Mouse (Mus musculus) hindlimb bud, embryonic 11.5 days (tissue): Measurements from ENCODE around the gene Anks6.

Experiments
- DNase-seq: peaks from one replicate; pipeline ENCODE4 v3.0.0-alpha.2; 2012; ENCODE audit warnings: low read depth, low spot score; ENCODE audit errors: extremely low spot score

Anks6 gene

DNA sequence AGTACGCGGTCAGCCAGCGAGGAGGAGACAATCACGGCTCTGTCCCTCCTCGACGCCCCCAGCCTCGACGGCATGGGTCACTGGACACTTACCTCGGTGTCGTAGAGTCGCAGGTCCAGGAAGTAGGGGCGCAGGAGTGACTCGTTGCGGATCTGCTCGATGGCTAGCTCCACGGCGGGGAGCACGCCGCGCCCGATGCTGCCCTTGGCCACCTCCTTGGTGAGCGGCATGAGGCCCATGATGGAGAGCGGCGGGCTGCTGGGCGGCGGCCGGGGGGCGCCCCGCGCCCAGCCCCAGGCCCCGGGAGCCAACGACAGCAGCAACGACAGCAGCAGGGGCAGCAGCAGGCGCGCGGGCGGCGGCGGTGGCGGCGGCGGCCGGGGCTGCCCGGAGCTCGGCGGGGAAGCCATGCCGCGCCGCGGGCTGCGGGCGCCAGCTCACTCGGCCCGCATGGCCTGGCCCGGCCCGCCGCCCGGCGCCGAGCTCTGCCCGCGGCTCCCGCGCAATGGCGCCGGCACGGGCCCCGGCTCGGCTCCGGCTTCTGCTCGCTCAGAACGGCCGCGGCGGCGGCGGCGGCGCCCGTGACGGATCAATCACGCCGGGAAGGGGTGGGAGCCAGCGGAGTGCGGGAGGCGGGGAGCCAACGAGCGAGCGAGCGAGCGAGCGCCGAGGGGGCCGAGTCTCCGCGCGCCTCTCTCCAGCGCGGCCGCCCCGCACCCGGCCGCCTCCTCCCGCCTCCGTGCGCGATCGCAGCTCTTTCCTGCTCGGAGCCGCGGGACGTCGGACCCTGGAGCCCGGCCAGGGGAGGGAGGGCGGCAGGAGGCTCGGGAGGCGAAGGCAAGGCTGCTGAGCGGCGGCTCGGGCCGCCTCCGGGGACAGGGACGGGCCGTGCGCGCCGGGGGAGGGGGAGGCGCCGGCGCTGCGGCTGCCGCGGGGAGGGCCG lies 65.9 kb downstream of the Anks6 start, which contains the start of gene Gabbr2:
Gene Gabbr2 (minus strand): TSS at position 858 of the 943 bp plus-strand sequence.
- DNase-seq: no peak

DNA sequence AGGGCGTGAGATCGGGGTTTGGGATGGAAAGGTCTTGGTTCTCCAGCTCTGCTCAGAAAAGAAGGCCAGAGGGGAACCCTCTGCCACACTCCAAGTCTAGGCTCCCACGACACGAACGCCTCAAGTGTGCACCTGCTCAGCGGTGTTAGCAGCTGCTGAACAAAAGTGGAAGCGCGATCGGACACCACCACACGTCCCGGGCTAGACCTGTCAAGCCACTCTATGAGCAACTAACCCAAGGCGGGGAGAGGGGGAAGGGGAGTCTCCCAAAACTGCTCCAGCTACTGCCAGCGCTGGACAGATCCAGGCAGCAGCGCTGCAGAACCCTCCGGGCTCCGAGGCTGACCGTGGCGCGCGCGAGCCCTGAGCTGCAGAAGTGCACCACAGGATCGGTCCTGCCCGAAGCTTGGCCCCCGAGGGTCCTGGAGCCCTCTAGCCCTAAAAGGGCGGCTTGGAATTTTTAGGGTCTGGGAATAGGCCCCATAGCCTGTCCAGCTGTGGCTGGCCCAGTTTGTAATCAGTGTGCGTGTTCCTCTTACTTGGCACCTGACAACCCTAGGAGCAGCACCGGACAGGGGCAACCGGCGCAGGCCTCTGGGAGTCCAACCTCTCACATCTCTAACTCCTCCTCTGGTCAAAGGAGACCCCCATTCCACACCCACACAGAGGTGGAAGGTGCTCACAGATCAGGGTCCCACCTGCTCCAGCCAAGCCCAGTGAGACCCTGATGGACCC lies 66.8 kb downstream of the Anks6 start:
- DNase-seq: no peak

DNA sequence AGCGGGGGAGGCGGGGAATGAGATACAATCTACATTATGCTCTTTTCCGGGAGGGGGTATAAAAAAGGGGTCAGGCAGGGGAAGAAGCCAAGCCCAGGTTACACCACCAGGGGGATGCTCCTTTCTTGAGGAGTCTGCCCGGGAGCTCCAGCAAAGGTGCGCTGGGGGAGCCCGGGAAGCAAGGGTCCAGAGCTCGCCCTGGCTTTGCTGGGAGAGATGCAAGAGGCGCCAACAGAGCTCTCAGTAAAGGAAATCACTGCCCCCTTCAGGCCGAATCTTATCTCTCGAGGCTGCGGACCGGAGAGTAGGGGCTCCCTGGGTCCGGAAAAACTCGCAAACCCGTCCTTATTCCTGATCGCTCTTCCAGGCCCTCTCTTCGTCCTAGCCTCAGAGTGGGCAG lies 67.4 kb downstream of the Anks6 start:
- DNase-seq: no peak

DNA sequence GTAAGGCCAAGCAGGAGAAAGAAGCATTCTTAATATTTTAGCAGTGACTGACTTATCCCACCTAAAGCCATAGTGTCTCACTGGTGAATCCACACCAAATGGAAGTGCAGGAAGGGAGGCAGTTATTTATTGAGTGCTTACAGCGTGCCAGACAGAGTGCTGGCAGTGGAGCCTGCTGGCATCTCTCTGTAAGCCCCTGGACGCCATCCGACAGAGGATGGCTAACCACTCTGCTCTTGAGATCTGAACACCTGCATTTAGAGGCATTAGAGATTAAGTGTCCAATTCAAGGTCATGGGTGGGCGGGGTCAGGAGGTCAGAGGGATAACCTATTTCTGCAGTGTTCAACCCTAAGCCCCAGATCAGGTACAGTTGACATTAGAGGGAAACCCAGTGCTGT lies 68.4 kb downstream of the Anks6 start:
- DNase-seq: no peak

DNA sequence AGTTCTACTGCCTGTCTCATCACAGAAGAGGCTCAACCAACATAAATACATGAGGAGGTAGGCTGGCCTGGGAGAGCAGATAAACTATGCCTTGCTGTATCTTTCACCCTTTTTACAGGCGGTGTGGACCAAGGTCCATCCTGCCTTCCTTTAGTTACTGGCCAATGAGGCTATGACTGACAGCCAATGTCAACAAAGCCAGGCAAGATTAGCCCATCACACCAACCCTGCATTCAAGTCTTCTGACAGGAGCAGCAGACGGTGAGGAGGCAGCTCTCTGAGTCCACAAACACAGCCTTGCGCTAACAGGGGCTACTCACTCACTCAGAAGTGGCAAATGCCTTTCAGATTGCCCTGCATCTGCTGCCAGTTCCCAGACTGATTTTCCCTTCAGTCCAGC lies 69.0 kb downstream of the Anks6 start:
- DNase-seq: no peak

DNA sequence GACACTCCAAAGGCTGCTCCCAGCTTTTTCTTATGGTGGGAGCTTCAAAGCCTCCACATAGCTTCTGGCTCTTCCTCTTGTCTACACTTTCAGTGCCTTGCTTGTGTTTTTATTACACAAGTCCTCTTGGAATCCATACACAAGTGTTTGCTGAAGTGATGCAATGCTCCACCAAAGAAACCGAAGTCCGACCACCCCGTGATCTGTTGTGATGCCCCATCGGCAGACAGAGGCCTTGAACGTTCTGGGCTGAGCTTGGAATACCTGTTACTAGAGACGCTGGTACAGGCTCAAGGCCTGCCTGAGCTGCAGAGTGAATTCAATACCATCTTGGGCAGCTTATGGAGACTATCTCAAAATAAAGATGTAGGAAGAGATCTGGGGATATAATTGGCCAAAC lies 69.4 kb downstream of the Anks6 start:
- no peak for DNase-seq

DNA sequence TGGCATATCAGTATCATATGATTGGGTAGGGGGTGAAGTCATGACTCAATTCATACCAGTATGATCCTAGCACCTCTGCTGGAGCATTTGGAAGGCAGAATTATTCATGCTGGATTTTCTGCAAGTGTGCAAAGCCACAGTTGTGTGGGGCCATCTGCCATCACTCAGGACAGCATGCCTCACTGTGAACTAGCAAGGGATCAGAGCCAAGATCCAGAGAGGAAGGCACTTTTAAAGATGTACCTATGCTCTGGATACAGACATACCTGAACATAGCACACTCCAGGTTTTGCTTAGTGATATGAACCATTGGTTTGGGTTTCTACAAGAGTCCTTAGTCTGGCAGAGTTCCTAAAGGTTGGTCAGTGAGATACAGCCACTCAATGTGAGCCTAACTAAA lies 71.2 kb downstream of the Anks6 start:
- no peak for DNase-seq

DNA sequence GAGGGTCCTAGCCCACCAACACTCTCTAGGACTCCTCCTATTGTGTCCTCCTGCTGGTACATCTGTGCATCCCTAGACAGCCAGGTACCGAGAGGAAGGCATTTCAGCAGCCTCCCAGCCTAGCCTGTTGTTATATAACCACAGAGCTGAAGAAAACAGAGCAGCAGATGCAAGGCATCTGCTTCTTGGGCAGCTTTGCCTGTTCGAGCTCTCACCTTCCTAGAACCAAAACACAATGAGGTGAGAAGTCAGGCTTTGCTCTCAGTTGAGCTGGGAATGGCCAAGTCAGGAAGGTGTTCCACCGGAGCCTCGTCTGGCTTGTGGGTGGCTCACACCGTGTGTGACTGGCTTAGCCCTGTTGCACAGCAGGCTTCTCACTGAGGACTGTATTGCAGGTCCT lies 74.3 kb downstream of the Anks6 start:
- DNase-seq: no peak

DNA sequence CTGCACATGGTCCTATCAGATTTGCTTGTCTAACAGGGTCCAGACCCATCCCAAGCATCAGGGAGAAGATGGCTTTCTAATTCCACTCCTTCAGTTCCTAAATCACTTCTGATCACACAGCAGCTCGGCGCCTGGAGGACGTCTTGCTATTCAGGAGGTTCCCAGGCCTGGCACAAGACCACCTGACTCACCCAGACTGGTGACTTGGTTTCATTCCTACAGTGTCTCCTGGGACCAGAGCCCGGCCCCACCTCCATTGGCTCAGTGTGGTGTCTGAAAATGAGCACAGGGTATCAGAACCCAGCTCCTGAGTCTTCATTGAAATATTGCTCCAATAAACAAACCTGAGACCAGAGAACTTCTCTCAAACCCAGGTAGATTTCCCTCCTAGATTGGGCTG lies 75.1 kb downstream of the Anks6 start:
- no peak for DNase-seq

DNA sequence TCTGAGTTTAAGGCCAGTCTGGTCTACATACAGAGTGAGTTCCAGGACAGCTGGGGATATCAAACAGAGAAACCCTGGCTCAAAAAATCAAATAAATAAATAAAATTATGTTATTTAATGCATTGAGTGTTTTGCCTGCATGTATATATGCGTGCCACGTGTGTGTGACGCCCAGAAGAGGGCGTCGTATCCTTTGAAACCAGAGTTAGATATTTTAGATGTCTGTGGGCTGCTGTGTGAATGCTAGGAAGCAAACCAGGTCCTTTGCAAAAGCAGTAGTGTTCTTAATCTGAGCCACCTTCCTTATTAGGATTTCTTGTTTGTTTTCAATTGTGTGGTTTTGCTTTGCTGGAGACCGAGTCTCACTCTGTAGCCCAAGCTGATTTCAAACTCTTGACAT lies 78.9 kb downstream of the Anks6 start:
- DNase-seq: no peak

DNA sequence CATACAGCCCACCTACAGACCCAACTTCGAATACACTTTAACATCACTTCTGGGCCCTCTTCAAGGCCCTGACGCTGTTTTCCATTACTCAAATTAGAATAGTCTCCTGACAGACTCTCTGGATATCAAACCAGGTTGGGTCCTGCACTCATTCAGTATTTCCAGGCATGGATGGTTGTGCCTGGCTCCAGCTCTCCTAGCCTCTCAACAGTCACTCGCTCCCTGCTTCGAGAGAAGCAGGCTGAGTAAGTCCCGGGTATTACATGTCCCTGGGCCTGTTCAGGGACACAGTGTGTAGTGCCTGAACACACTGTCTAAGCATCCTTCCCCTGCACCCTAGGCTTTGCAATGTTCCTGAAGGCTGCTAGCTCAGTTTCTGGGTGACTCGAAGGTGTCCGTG lies 80.1 kb downstream of the Anks6 start:
- DNase-seq: no peak

DNA sequence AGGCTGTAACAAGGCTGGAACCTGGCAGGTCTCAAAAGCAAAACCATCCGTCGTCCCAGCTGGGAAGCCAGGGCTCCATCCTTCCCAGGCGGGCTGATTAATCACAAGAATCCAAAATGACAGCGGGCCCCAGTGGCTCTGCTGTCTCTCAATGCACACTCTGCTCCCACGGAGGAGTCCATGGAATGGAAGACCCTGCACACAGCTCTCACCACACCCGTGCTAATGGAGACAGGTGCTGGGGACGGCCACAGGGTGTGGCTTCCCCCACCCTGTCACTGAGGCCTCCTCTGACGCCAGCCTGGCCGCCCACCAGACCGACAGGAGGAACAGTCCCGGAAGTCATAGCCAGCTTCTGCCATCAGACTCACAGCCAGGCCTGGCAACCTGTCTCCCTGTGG lies 80.6 kb downstream of the Anks6 start:
- DNase-seq: no peak

DNA sequence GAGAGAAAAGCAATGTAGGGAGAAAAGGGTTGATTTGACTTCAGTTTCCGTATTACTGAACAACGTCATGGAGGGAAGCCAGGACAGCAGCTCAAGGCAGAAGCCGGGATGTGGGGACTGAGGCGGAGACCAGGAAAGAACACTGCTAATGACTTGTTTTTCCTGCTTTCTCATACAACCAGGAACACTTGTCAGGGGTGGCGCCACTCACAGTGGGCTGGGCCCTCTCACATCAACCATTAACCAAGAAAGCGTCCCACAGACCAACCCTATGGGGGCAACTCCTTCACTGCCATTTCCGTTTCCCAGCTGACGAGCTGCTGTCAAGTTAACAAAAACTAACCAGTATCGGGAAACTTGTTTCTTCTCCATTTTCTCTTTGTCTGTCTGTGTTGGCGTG lies 83.9 kb downstream of the Anks6 start:
- DNase-seq: no peak

DNA sequence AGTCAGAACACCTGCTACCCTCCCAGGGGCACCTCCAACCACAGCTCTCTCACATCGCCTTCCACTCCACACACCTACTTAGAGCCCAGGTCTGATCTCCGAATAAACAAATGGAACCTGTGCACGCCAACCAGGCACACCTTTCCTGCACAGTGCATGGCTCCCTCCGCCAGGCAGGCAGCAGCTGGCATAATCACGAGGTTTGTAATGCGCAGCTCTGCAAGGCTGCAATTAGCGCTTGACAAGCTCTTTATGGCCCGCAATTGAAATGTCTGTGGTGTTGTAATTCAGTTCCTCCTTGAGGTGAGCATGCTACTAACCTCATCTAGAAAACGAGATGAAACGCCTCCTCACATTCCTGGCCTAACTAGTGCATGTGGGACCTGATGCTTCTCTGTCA lies 89.2 kb downstream of the Anks6 start:
- no peak for DNase-seq

DNA sequence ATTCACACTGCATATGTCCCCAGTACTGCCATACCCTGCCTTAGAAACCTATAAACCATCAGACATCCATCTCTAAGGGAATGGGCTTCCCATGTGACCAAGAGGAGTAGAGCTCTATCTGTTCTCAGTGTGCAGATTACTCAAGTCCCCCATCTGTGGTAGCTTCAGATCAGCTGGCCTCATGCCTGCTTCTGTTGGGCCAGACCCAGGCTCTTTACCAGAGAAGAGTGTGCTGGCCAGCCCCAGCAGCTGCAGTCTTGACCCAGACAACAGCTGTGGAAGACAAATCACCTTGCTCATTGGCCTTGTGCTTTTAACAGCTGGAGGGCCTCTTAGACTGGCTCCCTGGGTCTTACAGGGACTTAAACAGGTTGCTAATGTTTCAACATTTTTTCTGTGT lies 90.7 kb downstream of the Anks6 start:
- no peak for DNase-seq
